Mouse (Mus musculus) embryonic facial prominence, embryonic 11.5 days (tissue): ENCODE data around the gene Cwh43. TPM values are rescaled to one million over a fixed set of nuclear protein-coding genes. Genes with fewer than 3 reads are reported as not detected.

ENCODE experiments used
- polyA plus RNA-seq: library from polyadenylated mRNA; unstranded; fragments of >200 nt; fragmentation: Nextera tagmentation; extraction: Ambion mirVana; gene quantifications from 2 replicates; pipeline ENCODE4 v1.2.1, GENCODE M21; 2014

The Cwh43 gene
- polyA plus RNA-seq, 1 experiment from 2014 or later = 0.14 TPM

Other genes starting within 250 kb of the Cwh43 start
- gene Fryl, start 149.5 kb upstream of the Cwh43 start, polyA plus RNA-seq = 25.7 and 27.4 TPM in 2 replicates
- gene Ociad1, start 113.3 kb upstream of the Cwh43 start, polyA plus RNA-seq = 158 and 160 TPM in 2 replicates
- 11.3 and 12.7 TPM in 2 replicates for gene Ociad2, start 65.0 kb upstream of the Cwh43 start, polyA plus RNA-seq
- gene Dcun1d4, start 74.9 kb downstream of the Cwh43 start, polyA plus RNA-seq = 63.5 and 68.3 TPM in 2 replicates
- gene Lrrc66, start 226.5 kb downstream of the Cwh43 start, polyA plus RNA-seq = 0.25 and 0.46 TPM in 2 replicates
- gene Sgcb, start 241.7 kb downstream of the Cwh43 start, polyA plus RNA-seq = 23.9 and 25.6 TPM in 2 replicates
- 0.14 and 0.21 TPM in 2 replicates for gene Spata18, start 245.3 kb downstream of the Cwh43 start, polyA plus RNA-seq